Mouse (Mus musculus) midbrain, postnatal 0 days (tissue): Measurements from ENCODE around the gene Aqp1. TPM values are rescaled to one million over a fixed set of nuclear protein-coding genes. Genes with fewer than 3 reads are reported as not detected.

Source experiments
- ATAC-seq: fragments of 200-750 bp; cut with Nextera tagmentation; 2 replicates; pipeline ENCODE4 v1.8.0; 2017; ENCODE audit warnings: moderate number of reproducible peaks, mild to moderate bottlenecking, moderate TSS enrichment, moderate library complexity; ENCODE audit not compliant: low FRiP score
- DNase-seq: peaks from one replicate; pipeline ENCODE4 v3.0.0-alpha.2; 2015; ENCODE audit warnings: low spot score
- H3K27ac ChIP-seq: fragments of 300-500 bp; sonication (generic); 2 replicates; pipeline ENCODE4 v1.5.1; 2014; ENCODE audit warnings: low read depth, mild to moderate bottlenecking, low read length, mixed read lengths
- H3K27me3 ChIP-seq: fragments of 300-500 bp; sonication (generic); 2 replicates; pipeline ENCODE4 v1.6.1; 2014; ENCODE audit warnings: low read length, control low read depth, mixed read lengths; ENCODE audit not compliant: insufficient read depth
- H3K36me3 ChIP-seq: fragments of 300-500 bp; sonication (generic); 2 replicates; pipeline ENCODE4 v1.6.1; 2014; ENCODE audit warnings: low read length, control low read depth, mixed read lengths; ENCODE audit not compliant: insufficient read depth
- H3K4me1 ChIP-seq: fragments of 300-500 bp; sonication (generic); 2 replicates; pipeline ENCODE4 v1.6.1; 2014; ENCODE audit warnings: mild to moderate bottlenecking, control low read depth, antibody characterized with exemption, low read length, mixed read lengths; ENCODE audit not compliant: insufficient read depth
- H3K4me2 ChIP-seq: fragments of 300-500 bp; sonication (generic); 2 replicates; pipeline ENCODE4 v1.6.1; 2014; ENCODE audit warnings: low read depth, mild to moderate bottlenecking, low read length, mixed read lengths; ENCODE audit not compliant: poor library complexity, severe bottlenecking
- H3K4me3 ChIP-seq: fragments of 300-500 bp; sonication (generic); 2 replicates; pipeline ENCODE4 v1.5.1; 2014; ENCODE audit warnings: low read depth, mild to moderate bottlenecking, low read length, moderate library complexity
- H3K9ac ChIP-seq: fragments of 300-500 bp; sonication (generic); replicated peaks from 2 replicates; pipeline ENCODE4 v1.6.1; 2014; ENCODE audit warnings: mild to moderate bottlenecking, low read length, moderate library complexity, mixed read lengths; ENCODE audit not compliant: poor library complexity, severe bottlenecking
- H3K9me3 ChIP-seq: fragments of 300-500 bp; sonication (generic); 2 replicates; pipeline ENCODE4 v1.6.1; 2016; ENCODE audit warnings: low read length, control low read depth
- CTCF ChIP-seq: IDR thresholded peaks from 2 replicates; pipeline ENCODE4 v1.5.1; 2016; ENCODE audit warnings: antibody characterized with exemption, mild to moderate bottlenecking
- WGBS: fragments of 180-500 bp; shearing (Covaris S2); extraction: QIAGEN DNeasy Blood & Tissue Kit; methylation state at CpG from one replicate; pipeline ENCODE4 v1.1.7; 2014; 5-methylcytosine and 5-hydroxymethylcytosine counted together
- polyA plus RNA-seq: library from polyadenylated mRNA; unstranded; fragments of >200 nt; fragmentation: Nextera tagmentation; extraction: Ambion mirVana; gene quantifications from 2 replicates; pipeline ENCODE4 v1.2.1, GENCODE M21; 2015
- total RNA-seq: library from RNA; depleted of rRNA; stranded (reverse); fragments of >200 nt; gene quantifications from 2 replicates; pipeline ENCODE4 v1.2.3, GENCODE M21; 2014

Gene Aqp1
- total and polyA plus RNA-seq, 2 experiments from 2014 or later: 0.63 to 13.2 TPM

- no peak for TF ChIP-seq CTCF
- peaks cover 17% of the 10 kb centered on the region for H3K36me3 ChIP-seq
- H3K9me3 ChIP-seq: no peaks in the 10 kb centered on the region
- no peak for DNase-seq
- H3K4me1 ChIP-seq: no peaks in the 10 kb centered on the region
- 90% methylated on average over 11 of the region's 11 CpGs for WGBS
- H3K27ac ChIP-seq: no peak overlapping the region
- ATAC-seq: no peak
- no peak overlapping the region for H3K4me2 ChIP-seq
- no peaks in the 10 kb centered on the region for H3K27me3 ChIP-seq
- no peak overlapping the region for H3K4me3 ChIP-seq
- H3K9ac ChIP-seq: no peak overlapping the region
Observed at GRCm38 (mm10) chr6:55300704-55301103, 35.5 kb upstream of the Aqp1 start.

- no peak for ATAC-seq
- DNase-seq: no peak
- TF ChIP-seq CTCF: no peak
Observed at GRCm38 (mm10) chr6:55310179-55310578, 26.1 kb upstream of the Aqp1 start.

GRCm38 (mm10) chr6:55311962-55312361, 24.3 kb upstream of the Aqp1 start:
- no peak overlapping the region for H3K9ac ChIP-seq
- DNase-seq: no peak
- H3K4me1 ChIP-seq: no peaks in the 10 kb centered on the region
- 74% methylated on average over 5 of the region's 5 CpGs for WGBS
- ATAC-seq: no peak
- no peak overlapping the region for H3K27ac ChIP-seq
- TF ChIP-seq CTCF: no peak
- H3K27me3 ChIP-seq: no peaks in the 10 kb centered on the region; the same call in 1 of the 2 replicates
- H3K4me3 ChIP-seq: no peak overlapping the region
- H3K36me3 ChIP-seq: peaks cover 9% of the 10 kb centered on the region; the same call in 1 of the 2 replicates
- no peaks in the 10 kb centered on the region for H3K9me3 ChIP-seq
- no peak overlapping the region for H3K4me2 ChIP-seq

More at GRCm38 (mm10) chr6:55310179-55310578, 26.1 kb upstream of the Aqp1 start:
- H3K4me2 ChIP-seq: no peak overlapping the region
- H3K36me3 ChIP-seq: peaks cover 9% of the 10 kb centered on the region; the same call in 1 of the 2 replicates
- H3K4me1 ChIP-seq: no peaks in the 10 kb centered on the region
- H3K4me3 ChIP-seq: no peak overlapping the region
- H3K9ac ChIP-seq: no peak overlapping the region
- 55% methylated on average over 2 of the region's 2 CpGs for WGBS
- H3K27me3 ChIP-seq: no peaks in the 10 kb centered on the region; the same call in 1 of the 2 replicates
- H3K27ac ChIP-seq: no peak overlapping the region
- H3K9me3 ChIP-seq: no peaks in the 10 kb centered on the region

GRCm38 (mm10) chr6:55313893-55314292, 22.3 kb upstream of the Aqp1 start:
- no peak for TF ChIP-seq CTCF
- WGBS: 93% methylated on average over 4 of the region's 4 CpGs
- no peak for ATAC-seq

GRCm38 (mm10) chr6:55314628-55315027, 21.6 kb upstream of the Aqp1 start:
- no peak for DNase-seq
- H3K4me2 ChIP-seq: no peak overlapping the region
- WGBS: 91% methylated on average over 8 of the region's 8 CpGs
- H3K9ac ChIP-seq: no peak overlapping the region
- ATAC-seq: no peak
- no peaks in the 10 kb centered on the region for H3K4me1 ChIP-seq
- no peak overlapping the region for H3K27ac ChIP-seq
- H3K27me3 ChIP-seq: no peaks in the 10 kb centered on the region
- no peak overlapping the region for H3K4me3 ChIP-seq
- no peak for TF ChIP-seq CTCF
- H3K36me3 ChIP-seq: peaks cover 5% of the 10 kb centered on the region; the same call in 1 of the 2 replicates
- H3K9me3 ChIP-seq: no peaks in the 10 kb centered on the region

More at GRCm38 (mm10) chr6:55313893-55314292, 22.3 kb upstream of the Aqp1 start:
- Histone ChIP-seq H3K9me3 (no peaks in the 10 kb centered on the region), H3K4me3 (no peak overlapping the region), H3K27ac (no peak overlapping the region), H3K4me1 (no peaks in the 10 kb centered on the region), H3K9ac (no peak overlapping the region), H3K4me2 (no peak overlapping the region), H3K27me3 (no peaks in the 10 kb centered on the region), H3K36me3 (peaks cover 5% of the 10 kb centered on the region; the same call in 1 of the 2 replicates)
- no peak for DNase-seq

- Histone ChIP-seq H3K4me3 (no peak overlapping the region), H3K36me3 (no peaks in the 10 kb centered on the region), H3K9ac (no peak overlapping the region), H3K4me2 (no peak overlapping the region), H3K27me3 (no peaks in the 10 kb centered on the region), H3K27ac (no peak overlapping the region), H3K9me3 (no peaks in the 10 kb centered on the region), H3K4me1 (no peaks in the 10 kb centered on the region)
- DNase-seq (no peak), ATAC-seq (no peak)
- WGBS: 96% methylated on average over 3 of the region's 3 CpGs
- TF ChIP-seq CTCF: no peak
Observed at GRCm38 (mm10) chr6:55318597-55318996, 17.6 kb upstream of the Aqp1 start.
